In genomic region chr17:27191804-27192203, GRCm38 (mm10) we compare ENCODE assay signal across 17 mouse cellular contexts. TPM values are rescaled to one million over a fixed set of nuclear protein-coding genes. Genes with fewer than 3 reads are reported as not detected.
"Had no signal": no experiment of that assay in that cellular context is flagged by ENCODE, and none has a peak within 500 bp of the region (broad histone marks: within the 10 kb centered on the region; RNA-seq: fewer than 3 reads in every experiment).

No protein-coding gene starts in this region.

- H3K9ac ChIP-seq: lung, embryonic 14.5 days; midbrain, embryonic 12.5 days; neural tube, embryonic 12.5 days; stomach, embryonic 15.5 days had no signal

- H3K4me1 ChIP-seq: stomach, embryonic 15.5 days had no signal

- ATAC-seq: midbrain, embryonic 16.5 days had no signal

- DNase-seq: lung, adult 18-20 months; lung, embryonic 14.5 days; lung, postnatal 10 days; lung, postnatal 4 days; midbrain, embryonic 14.5 days; right cerebral cortex, postnatal 14 days; thymus, adult 2 months; thymus, postnatal 25 days; thymus, postnatal 4 days had no signal

- H3K4me2 ChIP-seq: lung, embryonic 14.5 days; midbrain, embryonic 12.5 days; neural tube, embryonic 12.5 days; stomach, embryonic 15.5 days had no signal

- H3K27me3 ChIP-seq: midbrain, embryonic 12.5 days; neural tube, embryonic 12.5 days; stomach, embryonic 15.5 days had no signal

- H3K9me3 ChIP-seq: midbrain, embryonic 10.5 days; midbrain, embryonic 12.5 days; neural tube, embryonic 12.5 days; stomach, embryonic 15.5 days had no signal

- H3K27ac ChIP-seq: midbrain, embryonic 10.5 days; midbrain, embryonic 12.5 days; neural tube, embryonic 12.5 days; stomach, embryonic 15.5 days; stomach, postnatal 0 days had no signal

- H3K4me3 ChIP-seq: midbrain, embryonic 10.5 days; midbrain, embryonic 12.5 days; neural tube, embryonic 12.5 days; stomach, embryonic 15.5 days had no signal

RNA-seq across cellular contexts. Expression of gene Ip6k3, which starts 24.2 kb away (rescaled TPM):
- total RNA-seq: megakaryocyte-erythroid progenitor cell, adult 5-6 weeks; neutrophil, adult 5-6 weeks had no signal
- polyA plus RNA-seq: lung, embryonic 14.5 days; midbrain, embryonic 10.5 days had no signal
